Mouse (Mus musculus) T-helper 17 cell (primary cell): ENCODE data around the gene Cdk19.

Experiments
- in situ Hi-C, 2 experiments: fragments of 300-600 bp; cut with MboI, MseI; formaldehyde crosslinking; loops; 1 replicate in 1 of 2; 2 replicates in 1 of 2; pipeline ENCODE4 v1.15.1; 2025; ENCODE audit warnings: high pct_unique_total_duplicates in 2 of 2

Gene Cdk19

GRCm38 (mm10) chr10:40339351-40339964 lies at the start of gene Cdk19:
Cdk19 (plus strand) TSS chr10:40339564.
- in situ Hi-C loops: no loop called here

GRCm38 (mm10) chr10:40292640-40293039 lies 46.7 kb upstream of the Cdk19 start:
- in situ Hi-C loops: no loop called here

GRCm38 (mm10) chr10:40300648-40301171 lies 38.7 kb upstream of the Cdk19 start:
- in situ Hi-C loops: loop anchor here in 1 of 2 experiments (5.0 to 25.0 kb wide), 2 partner anchors 43 to 587 kb away; partner anchors contain the start of genes Cdc40, Gtf3c6 and Wasf1

- in situ Hi-C loops: loop anchor here in 1 of 2 experiments (5.0 to 25.0 kb wide), 2 partner anchors 44 to 586 kb away; partner anchors contain the start of genes Cdc40, Gtf3c6 and Wasf1
Measured at GRCm38 (mm10) chr10:40301181-40302075, 37.9 kb upstream of the Cdk19 start.

- in situ Hi-C loops: loop anchor here in 1 of 2 experiments (5.0 to 25.0 kb wide), 2 partner anchors 45 to 585 kb away; partner anchors contain the start of genes Cdc40, Gtf3c6 and Wasf1
Measured at GRCm38 (mm10) chr10:40302140-40302985, 37.0 kb upstream of the Cdk19 start, which contains the start of gene Amd1. Amd1 (minus strand) TSS chr10:40302186.

GRCm38 (mm10) chr10:40305989-40306388 lies 33.4 kb upstream of the Cdk19 start:
- in situ Hi-C loops: loop anchor here (5.0 to 25.0 kb wide), 3 partner anchors 36 to 581 kb away; partner anchors contain the start of genes Cdc40 (in 1 of the 2), Gtf3c6 (in 1 of the 2) and Wasf1 (in 1 of the 2)

GRCm38 (mm10) chr10:40307826-40308583 lies 31.4 kb upstream of the Cdk19 start:
- in situ Hi-C loops: loop anchor here (5.0 to 25.0 kb wide), 3 partner anchors 34 to 579 kb away; partner anchors contain the start of genes Cdc40 (in 1 of the 2), Gtf3c6 (in 1 of the 2) and Wasf1 (in 1 of the 2)

- in situ Hi-C loops: loop anchor here (5.0 to 25.0 kb wide), 4 partner anchors 32 to 1825 kb away; partner anchors contain the start of genes Cdc40 (in 1 of the 2), Gtf3c6 (in 1 of the 2) and Wasf1 (in 1 of the 2)
Measured at GRCm38 (mm10) chr10:40309884-40310635, 29.3 kb upstream of the Cdk19 start.

- in situ Hi-C loops: loop anchor here in 1 of 2 experiments (10.0 to 25.0 kb wide), 2 partner anchors 575 to 1822 kb away; partner anchors contain the start of genes Cdc40 and Wasf1
Measured at GRCm38 (mm10) chr10:40312781-40313180, 26.6 kb upstream of the Cdk19 start.

- in situ Hi-C loops: loop anchor here in 1 of 2 experiments (10.0 to 25.0 kb wide), 2 partner anchors 570 to 1818 kb away; partner anchors contain the start of genes Cdc40 and Wasf1
Measured at GRCm38 (mm10) chr10:40316841-40317585, 22.4 kb upstream of the Cdk19 start.

- in situ Hi-C loops: loop anchor here in 1 of 2 experiments (25.0 kb wide), 1 partner anchor 567 kb away; the partner anchor contains the start of genes Cdc40 and Wasf1
Measured at GRCm38 (mm10) chr10:40320306-40320705, 19.1 kb upstream of the Cdk19 start.

- in situ Hi-C loops: no loop called here
Measured at GRCm38 (mm10) chr10:40328004-40328551, 11.3 kb upstream of the Cdk19 start.

GRCm38 (mm10) chr10:40330262-40330661 lies 9.1 kb upstream of the Cdk19 start:
- in situ Hi-C loops: no loop called here

GRCm38 (mm10) chr10:40332864-40333263 lies 6.5 kb upstream of the Cdk19 start:
- in situ Hi-C loops: no loop called here

GRCm38 (mm10) chr10:40342036-40342435 lies 2.7 kb downstream of the Cdk19 start:
- in situ Hi-C loops: loop anchor here in 1 of 2 experiments (5.0 kb wide), 1 partner anchor 35 kb away; no protein-coding TSS in a partner anchor

GRCm38 (mm10) chr10:40346776-40347403 lies 7.5 kb downstream of the Cdk19 start:
- in situ Hi-C loops: loop anchor here in 1 of 2 experiments (5.0 kb wide), 1 partner anchor 90 kb away; the partner anchor contains the start of gene Gtf3c6

GRCm38 (mm10) chr10:40347461-40347954 lies 8.1 kb downstream of the Cdk19 start:
- in situ Hi-C loops: loop anchor here in 1 of 2 experiments (5.0 kb wide), 1 partner anchor 90 kb away; the partner anchor contains the start of gene Gtf3c6
